Mouse (Mus musculus) liver, embryonic 14.5 days (tissue): ENCODE results near the gene Arl8a.

Experiments
- CTCF ChIP-seq: IDR thresholded peaks from 2 replicates; pipeline ENCODE4 v1.5.1; 2016; ENCODE audit warnings: antibody characterized with exemption, low read depth, control low read depth
- EP300 ChIP-seq: IDR thresholded peaks from 2 replicates; pipeline ENCODE4 v1.6.1; 2016; ENCODE audit warnings: antibody characterized with exemption, low read depth

- TF ChIP-seq CTCF = no peak
- TF ChIP-seq EP300 = no peak
Measured at GRCm38 (mm10) chr1:135147702-135148058, 1.1 kb downstream of the Arl8a start.
